Mouse (Mus musculus) neural tube, embryonic 10.5 days (tissue): Measurements from ENCODE around the gene Efcab3.

Source experiments
- DNase-seq: peaks from one replicate; pipeline ENCODE4 v3.0.0-alpha.2; 2017; ENCODE audit warnings: low spot score; ENCODE audit errors: extremely low spot score

Gene Efcab3

DNA sequence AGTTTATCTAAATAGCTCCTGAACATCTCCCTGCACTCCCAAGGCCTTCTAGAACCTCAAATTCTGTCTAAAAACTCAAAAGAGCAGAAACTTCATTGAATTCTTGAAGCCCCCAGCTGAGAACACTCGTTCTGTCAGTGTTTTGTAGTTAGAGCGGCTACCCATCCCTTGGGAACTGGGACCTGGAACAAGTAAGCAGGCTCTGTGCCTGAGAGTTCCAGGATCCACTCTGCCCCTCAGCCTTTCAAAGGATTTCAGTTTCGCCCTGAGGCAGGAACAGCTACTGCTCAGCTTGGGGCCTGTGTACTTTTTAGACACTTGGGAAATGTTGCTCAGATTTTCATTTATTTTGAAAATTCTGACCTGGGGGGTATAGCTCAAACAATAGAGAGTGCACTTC lies 83.2 kb downstream of the Efcab3 start, which contains the start of gene Gm10842:
Gene Gm10842, plus strand, starts transcription at position 301 of the 400 bp plus-strand sequence.
- DNase-seq: no peak

DNA sequence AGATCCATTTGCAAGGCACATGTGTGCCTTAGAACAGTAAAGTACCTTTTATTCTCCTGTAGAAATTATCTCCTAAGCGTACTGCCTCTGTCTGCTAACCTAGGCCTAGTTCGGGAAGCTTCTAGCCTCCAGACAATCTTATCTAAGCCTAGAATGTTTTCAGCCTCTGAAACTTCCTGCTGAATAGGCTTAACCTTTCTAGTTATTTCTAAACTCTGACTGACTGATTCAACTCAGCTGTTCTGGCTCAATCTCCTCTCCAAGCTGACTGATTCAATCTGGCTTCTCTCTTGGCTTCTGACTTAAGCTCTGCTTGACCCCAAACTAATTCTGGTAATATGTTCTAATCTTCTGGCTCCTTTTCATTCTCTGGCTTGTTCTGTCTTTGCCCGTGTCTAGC lies 86.0 kb downstream of the Efcab3 start:
- DNase-seq: no peak

DNA sequence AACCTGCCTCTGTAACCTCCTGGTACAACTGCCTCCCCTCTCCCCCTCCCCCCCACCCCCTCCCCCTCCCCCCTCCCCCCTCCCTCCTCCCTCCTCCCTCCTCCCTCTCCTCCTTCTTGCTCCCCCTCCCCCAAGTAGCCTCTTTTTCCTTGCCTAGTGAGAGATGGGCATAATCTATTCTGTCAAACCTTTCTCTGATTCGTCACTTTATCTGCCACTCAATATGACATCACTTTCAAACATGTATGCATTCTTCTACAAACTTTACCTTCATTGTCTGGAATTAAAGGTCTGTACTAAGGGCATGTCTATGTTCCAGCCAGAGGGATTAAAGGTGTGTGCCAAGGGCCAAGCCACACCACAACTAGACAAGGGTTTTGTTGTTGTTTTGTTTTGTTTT lies 86.4 kb downstream of the Efcab3 start:
- DNase-seq: no peak

DNA sequence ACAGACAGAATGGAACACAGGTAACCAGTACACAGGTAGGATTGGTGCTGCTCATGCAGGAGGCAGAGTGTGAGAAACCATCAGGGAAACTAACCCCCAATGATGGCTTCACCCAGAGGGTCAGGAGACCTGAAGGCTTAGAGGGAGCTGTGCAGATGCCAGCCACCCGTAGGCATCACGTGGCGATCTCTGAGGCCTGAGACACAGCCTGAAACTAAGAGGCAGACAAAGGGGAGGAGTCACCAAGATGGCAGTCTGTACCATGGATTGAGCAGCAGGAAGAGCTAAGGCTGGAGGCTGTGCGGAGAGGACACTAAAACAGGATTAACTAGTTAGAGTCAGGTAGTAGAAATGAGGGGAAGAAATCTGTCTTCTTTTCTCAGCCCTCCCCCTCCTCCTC lies 87.3 kb downstream of the Efcab3 start:
- no peak for DNase-seq

DNA sequence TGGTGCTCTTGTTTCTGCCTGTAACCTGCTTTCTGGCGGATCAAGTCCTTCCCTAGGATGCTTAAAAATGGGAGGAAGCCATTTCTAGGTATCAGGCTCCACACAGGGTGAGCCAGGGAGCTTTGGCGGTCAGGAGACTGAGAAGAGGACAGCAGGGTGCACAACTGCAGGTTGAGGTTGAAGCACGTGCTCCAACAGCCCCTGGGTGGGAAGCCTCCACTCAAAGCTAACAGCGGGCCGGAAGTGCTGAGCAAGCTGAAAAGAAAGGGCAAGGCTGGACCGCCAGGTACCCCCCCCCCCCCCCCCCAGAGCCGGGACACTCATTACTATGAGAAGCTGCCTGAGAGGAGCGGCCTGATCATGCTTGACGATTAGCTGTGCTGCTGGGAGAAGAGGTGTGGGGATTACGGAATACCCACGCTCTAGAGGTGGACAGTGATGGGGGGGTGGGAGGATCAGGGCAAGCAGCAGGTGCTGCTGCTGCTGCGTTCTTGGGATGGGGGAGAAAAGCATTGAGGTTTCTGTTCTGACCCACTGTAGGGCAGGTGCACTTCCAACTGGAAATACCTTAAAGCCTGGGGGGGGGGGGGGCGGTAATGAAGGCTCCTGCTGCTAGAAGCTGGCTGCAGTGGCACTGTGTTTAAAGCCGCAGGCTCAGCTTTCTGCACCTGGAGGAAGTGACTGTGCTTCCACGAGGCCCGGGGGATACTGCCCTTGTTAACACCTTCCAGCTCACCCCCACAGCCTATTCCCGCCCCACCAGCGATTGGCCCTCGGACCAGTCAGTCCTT lies 88.0 kb downstream of the Efcab3 start:
- DNase-seq: no peak

DNA sequence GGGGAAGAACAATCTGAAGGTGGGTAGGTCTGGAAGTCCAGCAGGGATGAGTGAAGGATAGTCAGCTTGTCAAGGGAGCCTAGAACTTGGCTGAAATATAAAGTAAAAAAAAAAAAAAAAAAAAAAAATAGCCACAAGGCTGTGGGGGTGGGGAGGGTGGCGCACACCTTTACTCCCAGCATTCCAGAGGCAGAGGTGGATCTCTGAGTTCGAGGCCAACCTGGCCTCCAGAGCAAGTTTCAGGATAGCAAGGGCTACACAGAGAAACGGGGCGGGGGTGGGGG lies 88.6 kb downstream of the Efcab3 start:
- DNase-seq: no peak

DNA sequence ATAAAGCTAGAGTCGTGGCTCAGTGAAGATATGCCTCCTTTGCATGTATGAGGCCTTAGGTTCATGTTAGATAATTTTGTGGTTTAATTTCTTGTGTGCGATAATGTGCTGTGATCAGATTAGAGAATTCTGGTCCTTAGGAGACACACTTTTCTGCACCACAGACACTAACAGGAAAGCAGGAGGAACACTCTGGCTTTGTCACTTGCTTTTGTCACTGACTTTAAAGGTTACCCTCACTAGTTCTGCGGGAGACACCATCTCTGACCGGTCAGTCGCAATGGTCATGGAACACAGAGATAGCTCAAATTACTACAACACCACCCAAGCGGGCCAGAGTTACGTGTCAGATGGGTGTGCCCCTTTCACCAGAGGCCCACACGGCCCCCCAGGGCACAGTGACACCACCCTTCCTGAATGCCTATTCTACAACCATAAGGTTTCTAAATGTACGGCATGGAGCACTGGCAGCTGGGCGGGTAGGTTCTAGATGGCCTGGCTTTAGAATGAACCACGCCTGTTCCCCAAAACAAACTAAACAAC lies 89.0 kb downstream of the Efcab3 start:
- no peak for DNase-seq

DNA sequence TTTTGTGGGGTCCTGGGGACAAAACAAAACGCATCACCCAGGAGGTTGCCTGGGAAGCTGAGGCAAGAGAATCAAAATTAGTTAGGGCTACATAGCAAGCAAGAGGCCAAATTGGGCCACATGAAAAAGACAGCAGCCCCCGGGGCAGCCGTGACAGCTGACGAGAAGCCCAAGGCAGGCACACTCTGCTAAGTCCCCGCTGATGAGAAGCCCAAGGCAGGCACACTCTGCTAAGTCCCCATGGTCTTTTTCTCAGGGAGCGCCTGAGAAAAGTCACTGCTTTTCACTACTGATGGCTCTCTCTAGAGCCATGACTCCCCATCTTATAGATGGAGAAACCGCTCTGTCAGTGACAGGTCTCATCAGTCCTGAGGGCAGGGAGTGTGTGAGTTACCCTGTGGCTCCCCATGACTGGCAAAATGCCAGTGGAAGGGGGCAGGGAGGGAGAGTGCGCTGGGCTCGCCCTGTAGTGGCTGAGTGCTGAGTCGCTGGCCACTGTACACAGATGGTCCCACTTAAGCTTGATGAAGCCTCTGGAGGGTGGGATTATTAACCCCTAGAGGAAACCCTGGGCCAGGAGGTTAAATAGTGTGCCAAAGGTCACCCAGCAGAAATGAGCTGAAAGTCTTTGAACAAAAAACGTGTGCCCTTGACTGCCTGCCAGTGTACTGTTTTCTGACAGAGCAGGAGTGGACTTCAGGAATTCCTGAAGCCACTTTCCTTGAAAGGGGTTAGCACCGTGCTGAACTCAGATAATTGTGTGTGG lies 89.9 kb downstream of the Efcab3 start:
- DNase-seq: peak; percentile 63

DNA sequence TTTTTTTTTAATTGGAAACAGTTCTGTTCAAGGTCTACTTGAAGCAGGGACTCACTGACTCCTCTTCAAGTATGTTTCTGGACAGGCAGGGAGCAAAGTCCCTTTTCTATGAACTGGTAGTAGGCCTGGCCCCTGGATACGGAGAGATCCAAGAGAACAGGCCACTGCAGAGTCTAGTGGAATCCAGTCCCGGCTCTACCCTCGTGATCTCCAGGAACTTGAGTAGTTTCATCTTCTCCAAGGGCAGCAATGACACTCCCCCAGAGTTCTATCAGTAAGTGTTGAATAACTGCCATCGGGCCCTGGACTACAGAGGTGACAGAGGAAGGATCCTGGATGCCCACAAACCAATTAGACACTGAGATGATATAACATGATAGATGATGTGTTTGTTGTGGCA lies 92.5 kb downstream of the Efcab3 start:
- no peak for DNase-seq

DNA sequence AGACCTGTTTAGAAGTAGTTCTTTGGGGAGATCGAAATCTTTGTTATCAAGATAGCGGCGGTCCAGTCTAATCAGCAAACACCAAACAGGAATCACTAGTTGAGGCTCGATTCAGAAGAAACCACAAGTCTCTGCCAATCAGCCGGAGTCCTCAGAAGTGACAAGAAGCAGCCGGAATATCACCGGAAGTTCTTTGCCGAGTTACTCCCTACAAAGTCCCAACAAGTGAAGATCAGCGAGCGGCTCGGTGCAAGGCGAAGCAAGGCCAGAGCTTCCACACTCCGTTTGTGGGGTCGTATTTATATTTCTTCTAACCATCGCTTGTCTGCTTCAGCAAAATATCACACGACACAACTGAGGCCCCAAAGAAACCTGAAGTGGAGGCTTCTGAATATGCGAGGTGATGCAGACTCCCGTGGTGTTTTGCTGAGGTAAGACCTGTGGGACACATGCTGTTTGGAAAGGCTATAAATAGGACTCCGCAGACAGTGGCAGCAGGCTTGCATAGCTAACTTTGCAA lies 93.4 kb downstream of the Efcab3 start:
- no peak for DNase-seq

DNA sequence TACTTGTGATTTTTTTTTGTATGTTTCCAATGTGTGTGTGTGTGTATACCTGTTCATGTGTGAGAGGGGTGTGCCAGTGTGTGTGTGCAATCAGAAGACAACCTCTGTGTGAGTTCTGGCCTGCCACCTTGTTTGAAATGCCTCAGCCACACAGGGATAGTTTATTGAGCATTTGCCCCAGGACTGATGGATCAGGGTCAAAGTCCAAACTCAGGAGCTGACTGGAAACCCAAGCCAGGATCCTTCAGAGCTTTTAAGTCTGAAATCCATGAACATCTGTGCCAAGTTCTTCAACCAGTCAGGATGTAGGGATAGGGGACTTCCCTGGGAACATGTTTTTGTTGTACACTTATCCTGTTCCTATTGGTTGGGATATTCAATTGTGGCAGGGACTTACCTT lies 94.7 kb downstream of the Efcab3 start:
- no peak for DNase-seq

DNA sequence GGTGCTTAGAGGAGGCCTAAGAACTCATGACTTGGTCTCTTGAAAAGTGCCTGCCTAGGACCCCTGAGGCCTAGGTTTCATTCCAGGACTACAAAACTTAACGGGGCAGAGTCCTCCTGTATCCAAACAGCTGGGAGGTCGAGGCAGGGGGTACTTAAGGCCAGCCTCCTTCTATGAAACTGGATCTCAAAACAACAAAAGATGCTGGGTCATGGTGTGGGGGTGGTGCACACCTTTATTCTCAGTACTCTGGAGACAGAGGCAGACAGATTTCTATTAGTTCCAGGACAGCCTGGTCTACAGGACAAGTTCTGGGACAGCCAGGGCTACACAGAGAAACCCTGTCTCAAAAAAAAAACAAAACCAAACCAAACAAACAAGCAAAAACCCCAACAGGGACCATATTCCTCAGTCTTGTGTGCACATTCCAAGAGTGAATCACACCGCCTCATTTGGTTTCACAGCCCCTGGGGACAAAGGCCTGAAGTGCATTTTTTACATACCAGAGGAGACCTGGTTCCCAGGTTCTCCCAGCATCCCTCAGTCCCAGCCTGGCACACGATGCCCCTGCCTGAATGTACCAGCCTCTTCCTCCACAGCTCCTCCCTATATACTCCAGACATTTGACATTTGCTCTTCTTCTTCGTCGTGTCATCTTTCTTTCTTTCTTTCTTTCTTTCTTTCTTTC lies 96.4 kb downstream of the Efcab3 start:
- no peak for DNase-seq

DNA sequence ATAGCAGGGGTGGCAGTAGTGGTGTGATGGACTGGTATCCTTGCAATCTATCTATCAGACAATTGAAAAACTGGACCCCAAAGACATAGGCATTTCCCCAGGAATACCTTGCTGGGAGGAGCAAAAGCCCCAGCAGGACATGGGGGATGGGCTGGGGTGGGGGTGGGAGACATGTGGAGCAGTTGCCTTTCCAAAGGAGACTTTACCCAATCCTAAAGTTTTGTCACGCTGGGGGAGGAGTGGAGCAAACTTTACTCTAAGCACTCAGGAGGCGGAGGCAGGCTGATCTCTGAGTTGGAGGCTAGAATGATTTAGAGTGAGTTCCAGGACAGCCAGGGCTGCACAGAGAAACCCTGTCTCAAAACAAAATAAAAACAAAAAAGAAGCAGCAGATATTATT lies 98.0 kb downstream of the Efcab3 start:
- no peak for DNase-seq

DNA sequence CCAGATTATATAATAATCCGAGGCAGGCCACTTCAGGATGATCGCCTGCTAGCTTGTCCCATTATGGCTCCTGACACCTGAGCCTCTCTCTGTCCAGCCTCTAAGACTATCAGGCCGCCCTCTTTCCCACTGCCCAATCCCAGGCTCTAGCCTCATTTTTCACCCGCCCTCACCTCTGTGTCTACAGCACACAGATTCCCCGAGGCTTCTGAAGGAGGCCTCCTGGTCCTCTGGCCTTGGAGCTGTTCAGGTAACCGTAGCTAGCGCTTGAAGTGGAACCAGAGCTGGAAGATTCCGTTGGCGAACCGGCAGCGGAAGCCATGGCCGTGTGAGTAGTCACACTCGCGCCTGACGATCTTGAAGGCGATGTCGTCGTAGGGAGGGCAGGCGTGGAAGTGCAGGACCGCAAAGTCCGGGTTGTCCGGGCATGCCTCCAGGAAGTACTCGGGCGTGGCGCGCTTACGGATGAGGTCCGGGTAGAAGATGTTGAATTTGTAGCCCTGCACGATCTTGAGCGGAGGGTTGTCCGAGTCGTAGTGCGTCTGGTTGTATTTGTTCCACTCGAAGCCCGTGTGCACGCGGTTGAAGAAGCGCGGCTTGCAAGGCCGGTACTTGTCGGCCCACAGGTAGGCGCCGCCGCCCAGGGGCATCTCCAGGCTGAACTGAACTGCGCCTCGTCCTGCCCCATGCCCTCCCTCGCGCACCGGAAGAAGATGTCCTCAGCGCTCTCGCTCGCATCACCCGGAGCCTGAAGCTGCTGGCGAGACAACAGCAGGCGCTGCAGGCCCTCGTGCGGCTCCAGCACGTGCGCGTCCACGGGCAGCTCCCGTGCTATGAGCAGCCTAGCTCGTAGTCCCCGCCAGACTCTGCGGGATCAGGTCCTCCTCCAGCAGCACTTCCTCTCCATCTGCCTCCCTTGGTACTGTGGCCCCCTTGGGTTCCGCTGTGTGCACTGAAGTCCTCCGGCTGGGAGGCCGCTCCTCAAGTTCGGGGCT lies 101.4 kb downstream of the Efcab3 start:
- DNase-seq: no peak

DNA sequence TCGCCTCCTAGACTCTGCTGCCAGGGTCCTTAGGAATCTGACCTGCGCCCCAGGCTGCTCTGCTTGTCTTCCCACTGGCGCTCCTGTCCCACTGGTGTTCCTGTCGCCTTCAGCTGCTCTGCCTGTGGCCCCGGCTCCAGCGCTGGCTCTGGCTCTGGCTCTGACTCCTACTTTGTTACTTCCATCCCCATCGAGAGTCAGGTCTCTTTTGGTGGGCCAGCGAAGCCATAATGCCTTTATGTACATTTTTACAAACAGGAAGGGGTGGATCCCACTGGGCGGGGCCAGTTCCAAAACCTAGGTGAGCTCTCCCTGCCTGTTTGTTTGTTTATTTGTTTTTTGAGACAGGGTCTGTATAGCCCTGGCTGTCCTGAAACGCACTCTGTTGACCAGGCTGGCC lies 103.4 kb downstream of the Efcab3 start:
- DNase-seq: no peak
